In the genomic region with DNA sequence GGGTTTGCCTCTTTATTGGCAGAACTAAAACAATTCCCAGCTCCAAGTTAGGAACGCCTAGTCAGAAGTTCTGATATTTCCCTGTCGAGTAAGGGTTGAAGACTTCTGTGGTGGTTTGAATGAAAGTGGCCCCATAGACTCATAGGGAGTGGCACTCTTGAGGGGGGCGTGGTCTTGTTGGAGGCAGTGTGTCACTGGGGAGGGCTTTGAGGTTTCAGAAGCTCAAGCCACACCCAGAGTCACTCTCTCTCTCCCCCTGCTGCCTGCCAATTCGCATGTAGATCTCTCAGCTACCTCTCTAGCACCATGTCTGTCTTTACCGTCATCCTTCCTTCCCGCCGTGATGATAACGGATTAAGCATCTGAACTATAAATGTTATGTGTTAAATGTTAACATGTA, we compare ENCODE assay signal across 25 mouse cellular contexts. TPM values are rescaled to one million over a fixed set of nuclear protein-coding genes. Genes with fewer than 3 reads are reported as not detected.
DNase-seq lines count a peak whose midpoint lies in the region; ATAC-seq and TF ChIP-seq lines count a peak whose summit lies in the region.
"Had no signal": no experiment of that assay in that cellular context is flagged by ENCODE, and none has a peak within 500 bp of the region (broad histone marks: within the 10 kb centered on the region; RNA-seq: fewer than 3 reads in every experiment).

No protein-coding gene starts in this region.

- 71% methylated on average over 8 of the region's 8 CpGs for WGBS in embryonic facial prominence, embryonic 15.5 days
- WGBS in limb, embryonic 15.5 days, result 47% methylated on average over 8 of the region's 8 CpGs
- WGBS in lung, postnatal 0 days, result 95% methylated on average over 8 of the region's 8 CpGs

- H3K27ac ChIP-seq in MEL (ENCODE audit: control insufficient read depth, low read depth, low read length), result no peak overlapping the region
- peak overlapping the region; percentile 81 for H3K27ac ChIP-seq in embryonic facial prominence, embryonic 15.5 days (replicated peaks)
- peak overlapping the region; percentile 81 for H3K27ac ChIP-seq in limb, embryonic 15.5 days
- no peak overlapping the region for H3K27ac ChIP-seq in lung, postnatal 0 days (ENCODE audit: low read length)
- H3K27ac ChIP-seq: hindbrain, embryonic 15.5 days; intestine, embryonic 15.5 days; midbrain, embryonic 12.5 days; neural tube, embryonic 13.5 days had no signal

- no peak for TF ChIP-seq POLR2A in MEL (IDR thresholded peaks at IDR 0.05; ENCODE audit: control insufficient read depth in 1 of 2, insufficient read depth in 1 of 2, low read depth in 1 of 2, low read length in 2 of 2, poor library complexity in 1 of 2)

- DNase-seq in heart, adult 11 months, result peak; percentile 42
- no peak for DNase-seq in heart, adult 9 months (ENCODE audit: low spot score in 2 of 2)
- peak; percentile 37 for DNase-seq in MEL (ENCODE audit: low read depth, low spot score)
- no peak for DNase-seq in heart, adult 18-20 months
- DNase-seq in urinary bladder, postnatal 10 days (ENCODE audit: low spot score), result no peak
- no peak for DNase-seq in lung, postnatal 0 days (ENCODE audit: low spot score)
- DNase-seq: adrenal gland, postnatal 14 days; cerebellum, adult 11-12 months; cerebellum, postnatal 25 days; heart, postnatal 4 days; kidney, adult 9 months; kidney, postnatal 25 days; layer of hippocampus, adult 9-11 months; lung, embryonic 14.5 days; lung, postnatal 4 days; right cerebral cortex, postnatal 25 days; thymus, postnatal 36 days had no signal

- 0 out of 2 replicates have a peak, but pooled peaks have one; percentile 35 for ATAC-seq in embryonic facial prominence, embryonic 15.5 days (ENCODE audit: insufficient number of reproducible peaks, low FRiP score, low TSS enrichment, low read depth)
- ATAC-seq in limb, embryonic 15.5 days (ENCODE audit: insufficient number of reproducible peaks, low FRiP score, low TSS enrichment, low read depth), result 0 out of 2 replicates have a peak, but pooled peaks have one; percentile 71
- no peak for ATAC-seq in lung, postnatal 0 days
- ATAC-seq: activated CD4-positive, CD25-positive, alpha-beta regulatory T cell, adult 4 months; forebrain, embryonic 14.5 days; intestine, embryonic 15.5 days had no signal

- no peak for TF ChIP-seq RAD21 in MEL (IDR thresholded peaks at IDR 0.05; ENCODE audit: low read depth, low read length)

- no peaks in the 10 kb centered on the region for H3K4me1 ChIP-seq in MEL (ENCODE audit: control insufficient read depth in 1 of 2, insufficient read depth in 2 of 2, low read length in 2 of 2)
- peaks cover 6% of the 10 kb centered on the region for H3K4me1 ChIP-seq in embryonic facial prominence, embryonic 15.5 days
- H3K4me1 ChIP-seq in limb, embryonic 15.5 days, result peaks cover 24% of the 10 kb centered on the region
- no peaks in the 10 kb centered on the region for H3K4me1 ChIP-seq in lung, postnatal 0 days (ENCODE audit: insufficient read depth, low read depth, low read length)
- H3K4me1 ChIP-seq: hindbrain, embryonic 15.5 days; intestine, embryonic 15.5 days; midbrain, embryonic 12.5 days; neural tube, embryonic 13.5 days had no signal

- TF ChIP-seq EP300 in MEL (IDR thresholded peaks at IDR 0.05; ENCODE audit: low read depth in 1 of 2, low read length in 2 of 2), result no peak
- no peak for TF ChIP-seq EP300 in lung, postnatal 0 days (IDR thresholded peaks at IDR 0.05)

- no peak overlapping the region for H3K4me2 ChIP-seq in embryonic facial prominence, embryonic 15.5 days (replicated peaks)
- 0 out of 2 replicates have a peak overlapping the region, but pooled peaks have one; percentile 10 for H3K4me2 ChIP-seq in limb, embryonic 15.5 days
- no peak overlapping the region for H3K4me2 ChIP-seq in lung, postnatal 0 days (replicated peaks; ENCODE audit: low read depth, low read length)
- H3K4me2 ChIP-seq: hindbrain, embryonic 15.5 days; intestine, embryonic 15.5 days; lung, embryonic 14.5 days; midbrain, embryonic 12.5 days; neural tube, embryonic 13.5 days had no signal

- H3K9ac ChIP-seq in MEL (ENCODE audit: control insufficient read depth, low read depth, low read length, poor library complexity, severe bottlenecking), result no peak overlapping the region
- H3K9ac ChIP-seq in embryonic facial prominence, embryonic 15.5 days, result no peak overlapping the region
- H3K9ac ChIP-seq in limb, embryonic 15.5 days, result no peak overlapping the region
- no peak overlapping the region for H3K9ac ChIP-seq in lung, postnatal 0 days (replicated peaks; ENCODE audit: low read depth)
- H3K9ac ChIP-seq: hindbrain, embryonic 15.5 days; intestine, embryonic 15.5 days; lung, embryonic 14.5 days; midbrain, embryonic 12.5 days; neural tube, embryonic 13.5 days had no signal

- H3K27me3 ChIP-seq in MEL (ENCODE audit: control insufficient read depth in 1 of 2, insufficient read depth in 2 of 2, low read length in 2 of 2), result no peaks in the 10 kb centered on the region
- no peaks in the 10 kb centered on the region for H3K27me3 ChIP-seq in embryonic facial prominence, embryonic 15.5 days
- no peaks in the 10 kb centered on the region for H3K27me3 ChIP-seq in limb, embryonic 15.5 days
- H3K27me3 ChIP-seq in lung, postnatal 0 days (replicated peaks; ENCODE audit: insufficient read depth, low read length), result no peaks in the 10 kb centered on the region
- H3K27me3 ChIP-seq: hindbrain, embryonic 15.5 days; intestine, embryonic 15.5 days; midbrain, embryonic 12.5 days; neural tube, embryonic 13.5 days had no signal

- no peak for TF ChIP-seq CTCF in MEL (IDR thresholded peaks at IDR 0.05 in 2 of 3, conservative IDR thresholded peaks at IDR 0.05 in 1 of 3; ENCODE audit: control insufficient read depth in 1 of 3, insufficient read depth in 1 of 3, low read depth in 2 of 3, low read length in 3 of 3, poor library complexity in 1 of 3, severe bottlenecking in 1 of 3)
- no peak for TF ChIP-seq CTCF in lung, postnatal 0 days (IDR thresholded peaks at IDR 0.05)

- no peaks in the 10 kb centered on the region for H3K9me3 ChIP-seq in MEL (replicated peaks; ENCODE audit: insufficient read depth, low read length)
- H3K9me3 ChIP-seq in embryonic facial prominence, embryonic 15.5 days (replicated peaks), result no peaks in the 10 kb centered on the region
- H3K9me3 ChIP-seq in limb, embryonic 15.5 days, result no peaks in the 10 kb centered on the region
- no peaks in the 10 kb centered on the region for H3K9me3 ChIP-seq in lung, postnatal 0 days (ENCODE audit: low read length)
- H3K9me3 ChIP-seq: hindbrain, embryonic 15.5 days; intestine, embryonic 15.5 days; midbrain, embryonic 12.5 days; neural tube, embryonic 13.5 days had no signal

- no peaks in the 10 kb centered on the region for H3K36me3 ChIP-seq in MEL (ENCODE audit: control insufficient read depth in 1 of 2, insufficient read depth in 2 of 2, low read length in 2 of 2)
- no peaks in the 10 kb centered on the region for H3K36me3 ChIP-seq in embryonic facial prominence, embryonic 15.5 days
- no peaks in the 10 kb centered on the region for H3K36me3 ChIP-seq in limb, embryonic 15.5 days
- no peaks in the 10 kb centered on the region for H3K36me3 ChIP-seq in lung, postnatal 0 days (ENCODE audit: insufficient read depth, low read length)
- H3K36me3 ChIP-seq: hindbrain, embryonic 15.5 days; intestine, embryonic 15.5 days; midbrain, embryonic 12.5 days; neural tube, embryonic 13.5 days had no signal

- H3K4me3 ChIP-seq in MEL (ENCODE audit: control insufficient read depth in 1 of 2, insufficient read depth in 1 of 2, low read depth in 2 of 2, low read length in 2 of 2), result no peak overlapping the region
- H3K4me3 ChIP-seq in embryonic facial prominence, embryonic 15.5 days (replicated peaks), result no peak overlapping the region
- no peak overlapping the region for H3K4me3 ChIP-seq in limb, embryonic 15.5 days
- no peak overlapping the region for H3K4me3 ChIP-seq in lung, postnatal 0 days (ENCODE audit: low read depth, low read length)
- H3K4me3 ChIP-seq: hindbrain, embryonic 15.5 days; intestine, embryonic 15.5 days; midbrain, embryonic 12.5 days; neural tube, embryonic 13.5 days had no signal

- H3K79me2 ChIP-seq in MEL (ENCODE audit: control insufficient read depth, insufficient read depth, low read length, poor library complexity), result no peaks in the 10 kb centered on the region

TF ChIP-seq in MEL, 35 proteins besides CTCF, POLR2A, EP300 and RAD21 (continues in another document):
- TF ChIP-seq SIN3A (IDR thresholded peaks at IDR 0.05; ENCODE audit: low read length) (no peak), TCF12 (IDR thresholded peaks at IDR 0.05; ENCODE audit: low read depth, low read length) (no peak), MAZ (IDR thresholded peaks at IDR 0.05; ENCODE audit: low read depth, low read length) (no peak), UBTF (IDR thresholded peaks at IDR 0.05; ENCODE audit: borderline replicate concordance, insufficient read depth, low read depth, low read length) (no peak), MAX (IDR thresholded peaks at IDR 0.05; ENCODE audit: low read length) (no peak), NRF1 (IDR thresholded peaks at IDR 0.05; ENCODE audit: insufficient read depth, low read depth, low read length, poor library complexity, severe bottlenecking) (no peak), ZNF384 (IDR thresholded peaks at IDR 0.05; ENCODE audit: low read depth, low read length) (no peak), MAFK (IDR thresholded peaks at IDR 0.05; ENCODE audit: borderline replicate concordance, low read depth, low read length) (no peak), ETS1 (IDR thresholded peaks at IDR 0.05; ENCODE audit: low read depth, low read length) (no peak), GATA1 (IDR thresholded peaks at IDR 0.05; ENCODE audit: low read depth, low read length) (no peak), TAL1 (IDR thresholded peaks at IDR 0.05; ENCODE audit: low read length) (no peak), USF1 (IDR thresholded peaks at IDR 0.05; ENCODE audit: low read depth, low read length) (no peak), POLR2AphosphoS5 (IDR thresholded peaks at IDR 0.05; ENCODE audit: borderline replicate concordance, low read depth, low read length) (no peak), ZKSCAN1 (IDR thresholded peaks at IDR 0.05; ENCODE audit: low read depth, low read length) (no peak), TBP (IDR thresholded peaks at IDR 0.05; ENCODE audit: low read depth, low read length) (no peak), RCOR1 (IDR thresholded peaks at IDR 0.05; ENCODE audit: low read depth, low read length) (no peak), ELF1 (IDR thresholded peaks at IDR 0.05; ENCODE audit: low read depth, low read length) (no peak)

RNA-seq across cellular contexts. Expression of a gene that starts 19.5 kb away (rescaled TPM):
- 3.6 and 4.2 TPM in 2 replicates for total RNA-seq in MEL (2012; rRNA removed)
- 1 to 10 TPM in 1 of 2 experiments, not detected in 1; 5.8 TPM for polyA plus RNA-seq in MEL (2012; ENCODE audit: insufficient read depth in 1 of 2, insufficient read length in 2 of 2, low read depth in 1 of 2, low replicate concordance in 2 of 2, missing spikeins in 1 of 2)
- 10.9 and 11.5 TPM in 2 replicates for polyA plus RNA-seq in embryonic facial prominence, embryonic 15.5 days (2015; fragmentation: Nextera tagmentation; extraction: Ambion mirVana)
- polyA plus RNA-seq in limb, embryonic 15.5 days (2015; fragmentation: Nextera tagmentation; extraction: Ambion mirVana), result 9.8 and 10.8 TPM in 2 replicates
- 1 to 10 TPM; 6.4 to 7.5 TPM for total RNA-seq in heart, adult 18-20 months (2021)
- 10.1 and 13.4 TPM in 2 replicates for polyA plus RNA-seq in lung, postnatal 0 days (2015; fragmentation: Nextera tagmentation; extraction: Ambion mirVana)

Comparison
In these comparisons a context has a peak if more than half of its experiments do, and no peak if none do; other contexts are left out.
1. DNase-seq: peak in heart, adult 11 months (single experiment) and MEL (single experiment); none in heart, adult 9 months (0 of 2), heart, adult 18-20 months (0 of 2), urinary bladder, postnatal 10 days (single experiment) and lung, postnatal 0 days (single experiment).
2. H3K27ac ChIP-seq: peak in embryonic facial prominence, embryonic 15.5 days (single experiment) and limb, embryonic 15.5 days (single experiment); none in MEL (single experiment) and lung, postnatal 0 days (single experiment).